Mouse (Mus musculus) hindbrain, embryonic 15.5 days (tissue): Measurements from ENCODE around the gene Hdac11. TPM values are rescaled to one million over a fixed set of nuclear protein-coding genes. Genes with fewer than 3 reads are reported as not detected.
A peak's percentile ranks its signal among the peaks of the same experiment; 100 is the strongest.

Experiments used
- ATAC-seq: fragments of 200-750 bp; cut with Nextera tagmentation; 2 replicates; pipeline ENCODE4 v1.8.0; 2017; ENCODE audit warnings: low read depth, moderate number of reproducible peaks, moderate TSS enrichment; ENCODE audit not compliant: low FRiP score
- H3K27ac ChIP-seq: fragments of 300-500 bp; sonication (generic); replicated peaks from 2 replicates; pipeline ENCODE4 v1.5.1; 2015; ENCODE audit warnings: mild to moderate bottlenecking, inconsistent platforms
- H3K27me3 ChIP-seq: fragments of 300-500 bp; sonication (generic); 2 replicates; pipeline ENCODE4 v1.6.1; 2015; ENCODE audit warnings: control low read depth, inconsistent platforms
- H3K36me3 ChIP-seq: fragments of 300-500 bp; sonication (generic); 2 replicates; pipeline ENCODE4 v1.6.1; 2015; ENCODE audit warnings: control low read depth, inconsistent platforms
- H3K4me1 ChIP-seq: fragments of 300-500 bp; sonication (generic); replicated peaks from 2 replicates; pipeline ENCODE4 v1.6.1; 2015; ENCODE audit warnings: control low read depth, inconsistent platforms
- H3K4me2 ChIP-seq: fragments of 300-500 bp; sonication (generic); 2 replicates; pipeline ENCODE4 v1.6.1; 2015; ENCODE audit warnings: moderate library complexity, mild to moderate bottlenecking, inconsistent platforms
- H3K4me3 ChIP-seq: fragments of 300-500 bp; sonication (generic); 2 replicates; pipeline ENCODE4 v1.5.1; 2015; ENCODE audit warnings: mild to moderate bottlenecking, inconsistent platforms
- H3K9ac ChIP-seq: fragments of 300-500 bp; sonication (generic); 2 replicates; pipeline ENCODE4 v1.6.1; 2015; ENCODE audit warnings: inconsistent platforms
- H3K9me3 ChIP-seq: fragments of 300-500 bp; sonication (generic); 2 replicates; pipeline ENCODE4 v1.6.1; 2016; ENCODE audit warnings: control low read depth, inconsistent platforms
- WGBS: fragments of 180-500 bp; shearing (Covaris S2); methylation state at CpG from one replicate; pipeline ENCODE4 v1.1.7; 2015; 5-methylcytosine and 5-hydroxymethylcytosine counted together
- polyA plus RNA-seq: library from polyadenylated mRNA; unstranded; fragments of >200 nt; fragmentation: Nextera tagmentation; extraction: Ambion mirVana; gene quantifications from 2 replicates; pipeline ENCODE4 v1.2.1, GENCODE M21; 2015

Hdac11 gene
- polyA plus RNA-seq, 1 experiment from 2014 or later, result 43.4 TPM

DNA sequence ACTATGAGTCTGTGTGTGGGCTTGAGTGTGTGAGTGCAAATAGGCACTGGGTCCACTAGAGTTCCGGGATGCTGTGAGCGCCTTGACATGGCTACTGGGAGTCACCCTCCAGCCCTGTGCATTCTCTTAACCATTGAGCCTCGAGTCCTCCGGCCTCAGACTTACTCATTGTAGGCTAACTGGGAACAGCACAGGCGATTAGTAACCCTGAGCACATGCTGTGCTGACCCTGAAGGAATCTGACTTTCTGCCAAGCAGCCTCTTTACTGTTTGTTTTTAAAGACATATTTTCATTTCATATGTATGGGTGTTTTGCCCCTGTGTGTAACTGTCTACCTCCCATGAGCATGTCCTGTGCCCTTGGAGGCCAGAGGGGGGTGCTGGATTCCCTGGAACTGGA, 10.9 kb upstream of the Hdac11 start:
- H3K4me2 ChIP-seq, result no peak overlapping the region
- peak overlapping the region; percentile 87 for H3K27ac ChIP-seq
- H3K9ac ChIP-seq, result no peak overlapping the region
- H3K9me3 ChIP-seq, result no peaks in the 10 kb centered on the region
- ATAC-seq, result no peak
- no peak overlapping the region for H3K4me3 ChIP-seq
- H3K36me3 ChIP-seq, result no peaks in the 10 kb centered on the region
- no peaks in the 10 kb centered on the region for H3K27me3 ChIP-seq
- 58% methylated on average over 5 of the region's 5 CpGs for WGBS
- peaks cover 26% of the 10 kb centered on the region for H3K4me1 ChIP-seq

DNA sequence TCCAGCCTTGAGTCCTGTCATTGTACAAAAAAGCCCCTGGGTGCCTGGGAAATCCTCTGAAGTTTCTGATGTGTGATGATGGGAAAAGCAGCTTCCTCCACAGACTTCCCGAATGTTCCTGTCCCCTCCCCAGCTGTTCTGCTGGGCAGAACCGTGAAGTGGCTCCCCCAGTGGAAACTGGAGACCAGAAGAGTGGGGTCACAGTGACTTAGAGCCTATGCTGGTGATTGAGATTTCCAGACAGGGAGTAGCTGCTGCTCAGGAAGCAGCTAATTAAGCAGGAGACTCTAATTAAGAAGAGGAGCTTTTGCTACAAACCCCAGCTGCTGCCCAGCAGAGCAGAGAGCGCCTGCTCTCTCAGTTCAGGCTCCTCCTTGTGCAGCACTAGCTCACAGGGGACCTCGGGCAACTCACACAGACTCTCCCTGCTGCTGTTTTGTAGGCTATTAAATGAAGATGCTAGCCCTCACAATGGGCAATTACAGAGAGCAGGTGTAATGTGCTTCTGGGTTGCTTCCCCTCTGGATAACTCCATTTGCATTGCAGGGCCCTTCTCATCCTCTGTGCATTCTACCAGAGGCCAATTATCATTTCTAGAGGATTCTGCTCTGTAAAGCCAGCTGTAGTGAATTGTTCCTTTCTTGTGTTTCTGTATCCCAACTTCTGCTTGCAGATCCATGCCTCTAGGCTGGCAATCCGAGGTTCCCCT, 9.9 kb upstream of the Hdac11 start:
- Histone ChIP-seq H3K9ac (peak overlapping the region; percentile 17; the same call in 1 of the 2 replicates), H3K27me3 (no peaks in the 10 kb centered on the region)
- 11% methylated on average over 5 of the region's 5 CpGs for WGBS

DNA sequence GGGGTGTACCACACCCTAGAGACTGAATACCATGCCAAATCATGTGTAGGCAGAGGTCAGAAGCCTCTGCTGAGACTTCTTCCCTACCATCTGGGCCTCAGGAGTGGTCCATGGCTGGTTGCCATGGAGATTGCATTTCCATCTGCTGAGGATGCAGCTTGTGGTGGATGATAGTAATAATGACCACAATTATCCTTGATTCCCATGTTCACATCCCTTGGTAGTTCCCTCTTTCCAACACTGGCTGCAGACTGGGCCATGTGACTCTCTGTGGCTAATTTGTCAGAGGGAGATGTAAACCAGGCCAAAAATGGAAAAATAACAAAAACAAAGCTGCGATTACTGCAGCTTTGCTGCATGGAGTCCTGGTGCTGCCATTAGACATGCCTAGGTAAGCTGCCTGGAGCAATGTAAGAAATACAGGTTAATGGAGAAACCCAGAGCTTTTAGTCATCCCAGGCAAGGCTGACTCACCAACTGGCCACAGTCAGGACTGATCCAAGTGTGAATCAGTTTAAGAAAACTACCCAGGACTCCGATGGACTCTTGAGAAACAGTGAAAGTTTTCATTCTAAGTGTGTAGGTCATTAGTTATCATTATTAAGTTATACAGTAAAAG, 9.2 kb upstream of the Hdac11 start:
- no peaks in the 10 kb centered on the region for H3K27me3 ChIP-seq
- H3K27ac ChIP-seq, result peak overlapping the region; percentile 87
- no peak overlapping the region for H3K4me3 ChIP-seq
- peaks cover 30% of the 10 kb centered on the region for H3K4me1 ChIP-seq
- ATAC-seq, result peak; percentile 71
- no peaks in the 10 kb centered on the region for H3K36me3 ChIP-seq
- H3K4me2 ChIP-seq, result no peak overlapping the region
- H3K9me3 ChIP-seq, result no peaks in the 10 kb centered on the region
- 47% methylated on average over 2 of the region's 2 CpGs for WGBS
- H3K9ac ChIP-seq, result no peak overlapping the region

More for the DNA sequence above, 9.9 kb upstream of the Hdac11 start:
- Histone ChIP-seq H3K4me2 (peak overlapping the region; percentile 14; the same call in 1 of the 2 replicates), H3K9me3 (no peaks in the 10 kb centered on the region), H3K4me1 (peaks cover 26% of the 10 kb centered on the region), H3K27ac (peak overlapping the region; percentile 87), H3K36me3 (no peaks in the 10 kb centered on the region), H3K4me3 (no peak overlapping the region)
- peak; percentile 84 for ATAC-seq

DNA sequence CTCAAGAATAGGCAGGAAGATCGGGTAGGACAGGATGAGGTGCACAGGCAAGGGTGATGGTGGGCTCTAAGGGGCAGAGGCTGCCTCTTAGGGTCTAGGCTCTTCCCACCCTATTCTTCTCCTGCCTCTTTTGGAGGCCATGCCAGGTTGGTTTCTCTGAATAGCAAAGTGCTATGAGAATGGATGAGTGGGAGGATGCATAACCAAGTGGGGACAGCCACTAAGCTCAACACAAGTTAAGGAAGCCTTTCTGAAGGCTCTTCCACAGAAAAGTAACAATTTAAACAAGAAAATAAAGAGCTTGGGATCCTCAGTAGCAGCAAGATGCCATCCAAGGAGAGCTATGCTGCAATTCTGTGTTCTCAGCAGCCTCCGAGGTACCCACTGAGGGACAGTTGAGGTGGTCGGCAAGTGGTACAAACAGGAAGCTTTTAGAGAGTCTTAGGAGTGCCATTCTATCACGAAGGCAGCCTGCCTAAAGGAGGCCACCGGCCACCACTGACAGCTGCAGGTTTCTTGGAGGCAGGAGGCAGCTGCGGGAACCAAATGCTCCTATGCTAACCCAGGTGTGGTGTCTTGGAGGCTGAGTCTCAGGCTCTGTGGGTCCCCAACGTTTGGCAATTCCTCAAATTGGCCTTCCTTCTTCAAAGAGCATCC, 3.4 kb upstream of the Hdac11 start:
- Histone ChIP-seq H3K4me3 (peak overlapping the region; percentile 30; the same call in 1 of the 2 replicates), H3K36me3 (no peaks in the 10 kb centered on the region), H3K9ac (0 out of 2 replicates have a peak overlapping the region, but pooled peaks have one; percentile 3), H3K4me1 (peaks cover 58% of the 10 kb centered on the region), H3K27ac (peak overlapping the region; percentile 94), H3K9me3 (no peaks in the 10 kb centered on the region), H3K4me2 (peak overlapping the region; percentile 52), H3K27me3 (no peaks in the 10 kb centered on the region)
- no peak for ATAC-seq
- WGBS, result 35% methylated on average over 7 of the region's 7 CpGs

DNA sequence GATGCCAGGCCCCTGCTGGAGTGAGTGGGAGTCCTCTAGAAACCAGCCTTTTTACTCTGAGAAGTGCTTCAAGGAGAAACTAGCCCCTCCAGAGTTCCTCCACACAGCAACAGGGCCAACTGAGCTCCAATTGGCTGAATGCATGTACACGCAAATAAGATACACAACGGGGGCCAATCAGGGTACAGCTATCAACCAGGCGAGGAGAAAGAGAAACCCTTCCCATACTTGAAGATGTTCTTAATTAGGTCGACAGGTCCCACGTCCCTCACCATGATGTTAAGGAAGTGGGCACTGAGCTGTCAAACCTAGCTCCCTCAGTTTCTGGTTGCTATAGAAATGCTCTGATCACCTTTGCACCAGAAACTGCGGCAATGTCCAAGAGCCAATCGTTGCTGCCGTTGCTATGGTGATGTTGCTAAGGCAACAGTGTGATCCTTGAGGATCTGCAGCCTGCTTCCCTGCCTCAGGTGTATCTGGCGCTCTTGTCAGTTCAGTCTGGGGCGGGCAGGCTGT, 2.9 kb upstream of the Hdac11 start:
- Histone ChIP-seq H3K9ac (no peak overlapping the region; the same call in 1 of the 2 replicates), H3K4me3 (peak overlapping the region; percentile 30), H3K36me3 (no peaks in the 10 kb centered on the region), H3K4me2 (peak overlapping the region; percentile 52), H3K27me3 (no peaks in the 10 kb centered on the region), H3K9me3 (no peaks in the 10 kb centered on the region), H3K4me1 (peaks cover 64% of the 10 kb centered on the region), H3K27ac (peak overlapping the region; percentile 94)
- peak; percentile 86 for ATAC-seq
- 2% methylated on average over 10 of the region's 10 CpGs for WGBS

DNA sequence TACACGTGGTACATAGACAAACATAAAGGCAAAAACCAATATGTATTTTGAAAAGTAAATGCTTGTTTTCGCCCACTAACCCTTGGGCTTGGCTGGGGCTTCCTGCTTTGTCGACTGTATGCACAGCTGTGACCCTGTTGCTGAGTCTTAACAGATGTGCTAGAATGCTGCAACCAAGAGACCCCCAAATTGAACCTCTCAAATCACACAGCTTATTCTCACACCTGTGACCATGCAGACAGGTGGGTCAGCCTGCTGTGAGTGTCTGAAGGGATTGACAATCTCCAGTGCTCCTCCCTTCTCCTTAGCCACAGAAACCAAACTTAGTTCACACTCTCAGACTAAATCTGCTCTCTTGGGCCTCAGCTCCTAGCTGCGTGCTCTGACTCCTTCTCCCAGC, 1.8 kb upstream of the Hdac11 start:
- Histone ChIP-seq H3K36me3 (no peaks in the 10 kb centered on the region), H3K27ac (peak overlapping the region; percentile 94), H3K9ac (no peak overlapping the region), H3K4me3 (no peak overlapping the region), H3K27me3 (no peaks in the 10 kb centered on the region), H3K9me3 (no peaks in the 10 kb centered on the region), H3K4me1 (peaks cover 75% of the 10 kb centered on the region), H3K4me2 (no peak overlapping the region)
- no peak for ATAC-seq
- WGBS, result 56% methylated on average over 4 of the region's 4 CpGs

DNA sequence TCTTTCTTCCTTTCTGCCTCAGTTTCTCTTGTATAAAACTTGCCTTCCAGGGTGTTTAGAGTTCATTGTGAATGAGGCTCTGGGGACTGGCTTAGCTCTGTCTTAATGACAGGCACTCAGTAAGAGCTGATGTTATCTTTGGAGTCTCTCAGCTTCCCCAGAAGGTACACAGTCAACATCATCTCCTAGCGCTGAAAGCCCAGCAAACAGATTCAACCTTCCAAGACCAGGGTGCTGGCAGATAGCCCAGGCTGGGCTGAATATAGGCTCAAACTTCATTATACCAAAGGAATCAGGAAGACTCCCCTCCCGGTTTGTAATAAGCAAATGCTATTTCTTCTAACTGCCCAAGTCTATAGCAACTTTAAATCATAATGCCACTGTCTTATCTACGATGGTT, 1.2 kb upstream of the Hdac11 start:
- ATAC-seq, result no peak
- WGBS, result 64% methylated on average over 3 of the region's 3 CpGs
- Histone ChIP-seq H3K27me3 (no peaks in the 10 kb centered on the region), H3K36me3 (no peaks in the 10 kb centered on the region), H3K9me3 (no peaks in the 10 kb centered on the region), H3K9ac (no peak overlapping the region), H3K4me3 (no peak overlapping the region), H3K4me2 (no peak overlapping the region), H3K27ac (0 out of 2 replicates have a peak overlapping the region, but pooled peaks have one; percentile 94), H3K4me1 (peaks cover 81% of the 10 kb centered on the region)

DNA sequence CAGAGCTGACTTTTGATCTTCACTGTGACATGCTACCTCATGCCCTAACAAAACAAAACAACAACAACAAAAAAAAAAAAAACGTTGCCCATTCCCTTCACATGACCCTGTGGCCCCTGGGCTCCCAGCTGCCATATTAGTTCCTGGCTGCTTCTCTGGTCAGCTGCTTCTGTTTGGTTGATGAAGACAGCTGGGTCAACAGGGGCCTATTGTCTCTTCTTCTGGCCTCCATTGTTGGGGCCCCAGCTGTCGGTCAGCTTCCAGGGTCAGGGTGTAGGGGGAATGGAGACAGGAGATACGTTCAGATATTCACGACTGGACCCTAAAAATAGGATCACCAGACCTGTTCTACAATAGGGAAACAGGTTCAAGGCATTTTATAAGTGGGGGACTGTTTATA, 403 bp upstream of the Hdac11 start:
- peak overlapping the region; percentile 70; the same call in 1 of the 2 replicates for H3K9ac ChIP-seq
- peak overlapping the region; percentile 62 for H3K4me3 ChIP-seq
- H3K27ac ChIP-seq, result peak overlapping the region; percentile 87
- 10% methylated on average over 4 of the region's 4 CpGs for WGBS
- H3K4me2 ChIP-seq, result peak overlapping the region; percentile 74
- no peaks in the 10 kb centered on the region for H3K27me3 ChIP-seq
- no peak for ATAC-seq
- no peaks in the 10 kb centered on the region for H3K36me3 ChIP-seq
- no peaks in the 10 kb centered on the region for H3K9me3 ChIP-seq
- peaks cover 88% of the 10 kb centered on the region for H3K4me1 ChIP-seq

DNA sequence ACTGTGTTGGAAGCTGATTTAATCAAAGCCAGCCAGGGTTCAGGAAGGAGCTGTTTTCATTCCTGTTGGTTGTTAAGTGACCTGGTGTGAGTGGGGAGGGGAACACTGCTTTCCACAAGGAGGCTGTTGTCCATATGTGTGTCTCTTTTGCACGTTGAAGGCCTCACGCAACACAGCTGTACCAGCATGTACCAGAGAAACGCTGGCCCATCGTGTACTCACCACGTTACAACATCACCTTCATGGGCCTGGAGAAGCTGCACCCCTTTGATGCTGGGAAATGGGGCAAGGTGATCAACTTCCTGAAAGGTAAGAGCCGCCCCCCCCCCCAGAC, 739 bp downstream of the Hdac11 start:
- Histone ChIP-seq H3K9me3 (no peaks in the 10 kb centered on the region), H3K4me2 (peak overlapping the region; percentile 74), H3K27me3 (no peaks in the 10 kb centered on the region), H3K4me1 (peaks cover 90% of the 10 kb centered on the region), H3K36me3 (no peaks in the 10 kb centered on the region), H3K4me3 (peak overlapping the region; percentile 62), H3K9ac (peak overlapping the region; percentile 70), H3K27ac (peak overlapping the region; percentile 87)
- ATAC-seq, result no peak
- WGBS, result 30% methylated on average over 6 of the region's 6 CpGs

DNA sequence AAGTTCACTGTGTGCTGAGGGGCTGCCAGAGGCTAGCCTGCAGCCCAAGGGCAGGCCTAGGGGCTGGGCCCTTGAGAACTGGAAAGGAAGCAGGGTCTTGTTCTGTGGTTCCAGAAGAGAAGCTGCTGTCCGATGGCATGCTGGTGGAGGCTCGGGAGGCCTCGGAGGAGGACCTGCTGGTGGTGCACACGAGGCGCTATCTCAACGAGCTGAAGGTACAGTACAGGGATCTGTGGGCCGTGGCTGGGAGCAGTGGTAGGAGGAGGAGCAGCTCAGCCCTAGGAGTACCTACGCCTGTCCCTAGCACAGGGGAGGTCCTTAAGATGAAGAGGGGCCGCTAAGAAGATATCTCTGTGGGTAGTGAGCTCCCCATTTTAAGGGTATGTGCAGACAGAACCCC, 2.6 kb downstream of the Hdac11 start:
- peak overlapping the region; percentile 74 for H3K4me2 ChIP-seq
- ATAC-seq, result no peak
- WGBS, result 75% methylated on average over 9 of the region's 9 CpGs
- H3K27me3 ChIP-seq, result no peaks in the 10 kb centered on the region
- H3K36me3 ChIP-seq, result no peaks in the 10 kb centered on the region
- peaks cover 71% of the 10 kb centered on the region for H3K4me1 ChIP-seq
- no peaks in the 10 kb centered on the region for H3K9me3 ChIP-seq
- no peak overlapping the region; the same call in 1 of the 2 replicates for H3K27ac ChIP-seq
- peak overlapping the region; percentile 15; the same call in 1 of the 2 replicates for H3K9ac ChIP-seq
- 0 out of 2 replicates have a peak overlapping the region, but pooled peaks have one; percentile 10 for H3K4me3 ChIP-seq

DNA sequence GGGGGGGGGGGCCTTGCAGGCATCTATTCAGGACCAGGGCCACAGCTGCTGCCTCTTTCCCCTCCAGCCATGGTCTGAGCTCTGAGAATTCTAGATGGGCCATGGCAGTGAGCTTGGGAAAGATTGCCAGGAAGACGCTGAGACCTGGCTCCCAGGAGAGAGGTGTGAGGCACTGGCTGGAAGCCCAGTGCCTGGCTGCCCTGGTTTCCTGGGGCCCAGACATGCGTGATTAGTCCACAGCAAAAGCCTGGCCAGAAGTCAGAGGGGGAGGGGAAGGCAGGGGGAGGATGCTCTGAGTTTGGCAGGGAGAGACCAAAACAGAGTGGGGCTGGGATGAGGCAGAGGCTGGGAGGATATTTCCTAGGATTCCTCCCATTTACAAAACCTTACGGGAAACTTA, 3.9 kb downstream of the Hdac11 start:
- H3K4me3 ChIP-seq, result no peak overlapping the region
- peak overlapping the region; percentile 62 for H3K27ac ChIP-seq
- no peaks in the 10 kb centered on the region for H3K36me3 ChIP-seq
- H3K4me2 ChIP-seq, result peak overlapping the region; percentile 74; the same call in 1 of the 2 replicates
- H3K27me3 ChIP-seq, result no peaks in the 10 kb centered on the region
- H3K4me1 ChIP-seq, result peaks cover 65% of the 10 kb centered on the region
- H3K9ac ChIP-seq, result no peak overlapping the region
- WGBS, result 28% methylated on average over 3 of the region's 3 CpGs
- peak; percentile 21; the same call in 1 of the 2 replicates for ATAC-seq
- H3K9me3 ChIP-seq, result no peaks in the 10 kb centered on the region

DNA sequence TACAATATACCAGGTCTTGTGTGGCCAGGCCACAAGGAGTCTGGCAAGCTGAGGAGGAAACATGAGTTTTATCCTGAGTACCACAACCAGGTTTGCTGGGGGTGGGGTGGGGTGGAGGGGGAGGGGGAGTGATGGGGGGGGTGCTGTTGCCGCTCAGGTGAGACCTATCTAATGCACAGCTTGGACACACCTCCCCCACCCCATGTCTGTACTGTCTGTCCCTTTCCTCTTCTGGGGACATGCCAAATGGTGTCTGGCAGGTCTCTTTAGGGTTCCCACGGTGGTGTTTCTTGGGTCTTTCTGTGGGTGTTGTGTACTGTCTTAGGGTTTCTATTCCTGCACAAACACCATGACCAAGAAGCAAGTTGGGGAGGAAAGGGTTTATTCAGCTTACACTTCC, 4.5 kb downstream of the Hdac11 start:
- Histone ChIP-seq H3K27me3 (no peaks in the 10 kb centered on the region), H3K4me2 (no peak overlapping the region), H3K9me3 (no peaks in the 10 kb centered on the region), H3K36me3 (no peaks in the 10 kb centered on the region), H3K4me1 (peaks cover 61% of the 10 kb centered on the region), H3K27ac (peak overlapping the region; percentile 62; the same call in 1 of the 2 replicates), H3K4me3 (no peak overlapping the region), H3K9ac (no peak overlapping the region)
- WGBS, result 79% methylated on average over 2 of the region's 2 CpGs
- no peak for ATAC-seq
